Mouse (Mus musculus): ENCODE results near the gene Chrm4. TPM values are rescaled to one million over a fixed set of nuclear protein-coding genes. Genes with fewer than 3 reads are reported as not detected.

The Chrm4 gene
- polyA plus RNA-seq, 1 experiment from 2014 or later, result not detected

- no peaks in the 10 kb centered on the region for H3K36me3 ChIP-seq (ENCODE audit: control insufficient read depth, insufficient read depth, low read length)
- no peak overlapping the region for H3K4me3 ChIP-seq (ENCODE audit: low read depth, low read length)
- no peak for DNase-seq (ENCODE audit: low spot score)
- no peak for ATAC-seq (replicated peaks; ENCODE audit: low FRiP score, low TSS enrichment, low read depth)
- H3K27ac ChIP-seq (ENCODE audit: low read depth), result peak overlapping the region; percentile 22; the same call in 1 of the 2 replicates
- H3K4me1 ChIP-seq (replicated peaks; ENCODE audit: control insufficient read depth, insufficient read depth, low read length), result peaks cover 57% of the 10 kb centered on the region
- no peaks in the 10 kb centered on the region for H3K9me3 ChIP-seq (ENCODE audit: control insufficient read depth, low read length)
- H3K27me3 ChIP-seq (replicated peaks; ENCODE audit: control insufficient read depth, insufficient read depth, low read length), result no peaks in the 10 kb centered on the region
- 5% methylated on average over 5 of the region's 5 CpGs for WGBS
- H3K9ac ChIP-seq (ENCODE audit: low read length), result no peak overlapping the region
- H3K4me2 ChIP-seq (ENCODE audit: low read length), result no peak overlapping the region
These were observed 26.8 kb downstream of the Chrm4 start for GRCm38 (mm10) chr2:91953825-91954224.

- Histone ChIP-seq H3K27ac (ENCODE audit: low read depth) (no peak overlapping the region), H3K27me3 (replicated peaks; ENCODE audit: control insufficient read depth, insufficient read depth, low read length) (no peaks in the 10 kb centered on the region), H3K9ac (ENCODE audit: low read length) (no peak overlapping the region), H3K36me3 (ENCODE audit: control insufficient read depth, insufficient read depth, low read length) (no peaks in the 10 kb centered on the region), H3K4me2 (ENCODE audit: low read length) (no peak overlapping the region), H3K9me3 (ENCODE audit: control insufficient read depth, low read length) (no peaks in the 10 kb centered on the region), H3K4me1 (replicated peaks; ENCODE audit: control insufficient read depth, insufficient read depth, low read length) (peaks cover 53% of the 10 kb centered on the region), H3K4me3 (ENCODE audit: low read depth, low read length) (no peak overlapping the region)
- DNase-seq (ENCODE audit: low spot score), result no peak
- no peak for ATAC-seq (replicated peaks; ENCODE audit: low FRiP score, low TSS enrichment, low read depth)
- 70% methylated on average over 4 of the region's 4 CpGs for WGBS
These were observed 28.1 kb downstream of the Chrm4 start for GRCm38 (mm10) chr2:91955121-91955591.

GRCm38 (mm10) chr2:91955875-91956274 lies 28.8 kb downstream of the Chrm4 start:
- ATAC-seq (replicated peaks; ENCODE audit: low FRiP score, low TSS enrichment, low read depth) (no peak), DNase-seq (ENCODE audit: low spot score) (no peak)
- no peaks in the 10 kb centered on the region for H3K9me3 ChIP-seq (ENCODE audit: control insufficient read depth, low read length)
- no peak overlapping the region for H3K4me2 ChIP-seq (ENCODE audit: low read length)
- H3K4me3 ChIP-seq (ENCODE audit: low read depth, low read length), result no peak overlapping the region
- H3K9ac ChIP-seq (ENCODE audit: low read length), result no peak overlapping the region
- peaks cover 49% of the 10 kb centered on the region for H3K4me1 ChIP-seq (replicated peaks; ENCODE audit: control insufficient read depth, insufficient read depth, low read length)
- no peak overlapping the region for H3K27ac ChIP-seq (ENCODE audit: low read depth)
- 90% methylated on average over 6 of the region's 6 CpGs for WGBS
- H3K36me3 ChIP-seq (ENCODE audit: control insufficient read depth, insufficient read depth, low read length), result no peaks in the 10 kb centered on the region
- no peaks in the 10 kb centered on the region for H3K27me3 ChIP-seq (replicated peaks; ENCODE audit: control insufficient read depth, insufficient read depth, low read length)

GRCm38 (mm10) chr2:91957096-91957495 lies 30.0 kb downstream of the Chrm4 start:
- whole genome bisulfite sequencing, result 19% methylated on average over 4 of the region's 4 CpGs
- Histone ChIP-seq H3K36me3 (ENCODE audit: control insufficient read depth, insufficient read depth, low read length) (no peaks in the 10 kb centered on the region), H3K9me3 (ENCODE audit: control insufficient read depth, low read length) (no peaks in the 10 kb centered on the region), H3K4me3 (ENCODE audit: low read depth, low read length) (no peak overlapping the region), H3K27ac (ENCODE audit: low read depth) (peak overlapping the region; percentile 27; the same call in 1 of the 2 replicates), H3K4me2 (ENCODE audit: low read length) (no peak overlapping the region), H3K4me1 (replicated peaks; ENCODE audit: control insufficient read depth, insufficient read depth, low read length) (peaks cover 60% of the 10 kb centered on the region), H3K27me3 (replicated peaks; ENCODE audit: control insufficient read depth, insufficient read depth, low read length) (no peaks in the 10 kb centered on the region), H3K9ac (ENCODE audit: low read length) (no peak overlapping the region)
- DNase-seq (ENCODE audit: low spot score) (no peak), ATAC-seq (replicated peaks; ENCODE audit: low FRiP score, low TSS enrichment, low read depth) (peak; percentile 55)

- H3K4me1 ChIP-seq (replicated peaks; ENCODE audit: control insufficient read depth, insufficient read depth, low read length), result peaks cover 67% of the 10 kb centered on the region
- no peaks in the 10 kb centered on the region for H3K36me3 ChIP-seq (ENCODE audit: control insufficient read depth, insufficient read depth, low read length)
- H3K27ac ChIP-seq (ENCODE audit: low read depth), result no peak overlapping the region
- no peaks in the 10 kb centered on the region for H3K27me3 ChIP-seq (replicated peaks; ENCODE audit: control insufficient read depth, insufficient read depth, low read length)
- DNase-seq (ENCODE audit: low spot score), result no peak
- WGBS, result 81% methylated on average over 8 of the region's 8 CpGs
- no peak overlapping the region for H3K4me3 ChIP-seq (ENCODE audit: low read depth, low read length)
- H3K9me3 ChIP-seq (ENCODE audit: control insufficient read depth, low read length), result no peaks in the 10 kb centered on the region
- no peak overlapping the region for H3K4me2 ChIP-seq (ENCODE audit: low read length)
- no peak for ATAC-seq (replicated peaks; ENCODE audit: low FRiP score, low TSS enrichment, low read depth)
- H3K9ac ChIP-seq (ENCODE audit: low read length), result no peak overlapping the region
These were observed 31.0 kb downstream of the Chrm4 start for GRCm38 (mm10) chr2:91958049-91958448.

GRCm38 (mm10) chr2:91958701-91959457 lies 31.8 kb downstream of the Chrm4 start:
- DNase-seq (ENCODE audit: low spot score), result no peak
- Histone ChIP-seq H3K9me3 (ENCODE audit: control insufficient read depth, low read length) (no peaks in the 10 kb centered on the region), H3K9ac (ENCODE audit: low read length) (no peak overlapping the region), H3K4me3 (ENCODE audit: low read depth, low read length) (no peak overlapping the region), H3K4me1 (replicated peaks; ENCODE audit: control insufficient read depth, insufficient read depth, low read length) (peaks cover 64% of the 10 kb centered on the region), H3K27me3 (replicated peaks; ENCODE audit: control insufficient read depth, insufficient read depth, low read length) (no peaks in the 10 kb centered on the region), H3K27ac (ENCODE audit: low read depth) (no peak overlapping the region), H3K4me2 (ENCODE audit: low read length) (no peak overlapping the region), H3K36me3 (ENCODE audit: control insufficient read depth, insufficient read depth, low read length) (no peaks in the 10 kb centered on the region)
- ATAC-seq (replicated peaks; ENCODE audit: low FRiP score, low TSS enrichment, low read depth), result no peak
- WGBS, result 43% methylated on average over 10 of the region's 10 CpGs

GRCm38 (mm10) chr2:91959544-91960410 lies 32.7 kb downstream of the Chrm4 start:
- H3K4me2 ChIP-seq (ENCODE audit: low read length), result no peak overlapping the region
- no peaks in the 10 kb centered on the region for H3K9me3 ChIP-seq (ENCODE audit: control insufficient read depth, low read length)
- no peak overlapping the region for H3K9ac ChIP-seq (ENCODE audit: low read length)
- ATAC-seq (replicated peaks; ENCODE audit: low FRiP score, low TSS enrichment, low read depth) (no peak), DNase-seq (ENCODE audit: low spot score) (no peak)
- peaks cover 59% of the 10 kb centered on the region for H3K4me1 ChIP-seq (replicated peaks; ENCODE audit: control insufficient read depth, insufficient read depth, low read length)
- H3K27me3 ChIP-seq (replicated peaks; ENCODE audit: control insufficient read depth, insufficient read depth, low read length), result no peaks in the 10 kb centered on the region
- 77% methylated on average over 11 of the region's 11 CpGs for WGBS
- H3K36me3 ChIP-seq (ENCODE audit: control insufficient read depth, insufficient read depth, low read length), result no peaks in the 10 kb centered on the region
- no peak overlapping the region for H3K4me3 ChIP-seq (ENCODE audit: low read depth, low read length)
- H3K27ac ChIP-seq (ENCODE audit: low read depth), result no peak overlapping the region

- Histone ChIP-seq H3K36me3 (ENCODE audit: control insufficient read depth, insufficient read depth, low read length) (no peaks in the 10 kb centered on the region), H3K4me2 (ENCODE audit: low read length) (no peak overlapping the region), H3K27me3 (replicated peaks; ENCODE audit: control insufficient read depth, insufficient read depth, low read length) (no peaks in the 10 kb centered on the region), H3K9me3 (ENCODE audit: control insufficient read depth, low read length) (no peaks in the 10 kb centered on the region), H3K4me3 (ENCODE audit: low read depth, low read length) (no peak overlapping the region), H3K9ac (ENCODE audit: low read length) (no peak overlapping the region), H3K4me1 (replicated peaks; ENCODE audit: control insufficient read depth, insufficient read depth, low read length) (peaks cover 59% of the 10 kb centered on the region), H3K27ac (ENCODE audit: low read depth) (no peak overlapping the region)
- DNase-seq (ENCODE audit: low spot score) (no peak), ATAC-seq (replicated peaks; ENCODE audit: low FRiP score, low TSS enrichment, low read depth) (no peak)
- 90% methylated on average over 5 of the region's 5 CpGs for WGBS
These were observed 33.4 kb downstream of the Chrm4 start for GRCm38 (mm10) chr2:91960459-91960858.
